Mouse (Mus musculus) stomach, embryonic 14.5 days (tissue): ENCODE measurements around the gene Rev3l. TPM values are rescaled to one million over a fixed set of nuclear protein-coding genes. Genes with fewer than 3 reads are reported as not detected.

Experiments used
- ATAC-seq: fragments of 200-750 bp; cut with Nextera tagmentation; 2 replicates; pipeline ENCODE4 v1.8.0; 2017; ENCODE audit warnings: low read depth, moderate TSS enrichment; ENCODE audit not compliant: insufficient number of reproducible peaks, insufficient read depth, low FRiP score
- H3K27ac ChIP-seq: fragments of 300-500 bp; sonication (generic); 2 replicates; pipeline ENCODE4 v1.5.1; 2014; ENCODE audit warnings: mild to moderate bottlenecking, low read length, moderate library complexity, mixed read lengths
- H3K27me3 ChIP-seq: fragments of 300-500 bp; sonication (generic); 2 replicates; pipeline ENCODE4 v1.6.1; 2014; ENCODE audit warnings: low read length, control low read depth, mixed read lengths; ENCODE audit not compliant: control insufficient read depth, insufficient read depth
- H3K36me3 ChIP-seq: fragments of 300-500 bp; sonication (generic); 2 replicates; pipeline ENCODE4 v1.6.1; 2014; ENCODE audit warnings: mild to moderate bottlenecking, control low read depth, low read length, moderate library complexity, mixed read lengths; ENCODE audit not compliant: control insufficient read depth, insufficient read depth
- H3K4me1 ChIP-seq: fragments of 300-500 bp; sonication (generic); 2 replicates; pipeline ENCODE4 v1.6.1; 2014; ENCODE audit warnings: low read length, control low read depth, mixed read lengths; ENCODE audit not compliant: control insufficient read depth, insufficient read depth
- H3K4me2 ChIP-seq: fragments of 300-500 bp; sonication (generic); replicated peaks from 2 replicates; pipeline ENCODE4 v1.6.1; 2014; ENCODE audit warnings: low read depth, low read length, control low read depth
- H3K4me3 ChIP-seq: fragments of 300-500 bp; sonication (generic); 2 replicates; pipeline ENCODE4 v1.5.1; 2014; ENCODE audit warnings: low read depth, low read length, control low read depth
- H3K9ac ChIP-seq: fragments of 300-500 bp; sonication (generic); replicated peaks from 2 replicates; pipeline ENCODE4 v1.6.1; 2014; ENCODE audit warnings: low read depth, mild to moderate bottlenecking, control low read depth, low read length, moderate library complexity, mixed read lengths
- H3K9me3 ChIP-seq: fragments of 300-500 bp; sonication (generic); 2 replicates; pipeline ENCODE4 v1.6.1; 2016; ENCODE audit warnings: low read depth, low read length, control low read depth; ENCODE audit not compliant: control insufficient read depth
- WGBS: fragments of 180-500 bp; shearing (Covaris S2); extraction: QIAGEN DNeasy Blood & Tissue Kit; methylation state at CpG from one replicate; pipeline ENCODE4 v1.1.7; 2014; 5-methylcytosine and 5-hydroxymethylcytosine counted together
- polyA plus RNA-seq: library from polyadenylated mRNA; unstranded; fragments of >200 nt; fragmentation: Nextera tagmentation; extraction: Ambion mirVana; gene quantifications from 2 replicates; pipeline ENCODE4 v1.2.1, GENCODE M21; 2014

Gene Rev3l
- polyA plus RNA-seq, 1 experiment from 2014 or later: 45.0 TPM

DNA sequence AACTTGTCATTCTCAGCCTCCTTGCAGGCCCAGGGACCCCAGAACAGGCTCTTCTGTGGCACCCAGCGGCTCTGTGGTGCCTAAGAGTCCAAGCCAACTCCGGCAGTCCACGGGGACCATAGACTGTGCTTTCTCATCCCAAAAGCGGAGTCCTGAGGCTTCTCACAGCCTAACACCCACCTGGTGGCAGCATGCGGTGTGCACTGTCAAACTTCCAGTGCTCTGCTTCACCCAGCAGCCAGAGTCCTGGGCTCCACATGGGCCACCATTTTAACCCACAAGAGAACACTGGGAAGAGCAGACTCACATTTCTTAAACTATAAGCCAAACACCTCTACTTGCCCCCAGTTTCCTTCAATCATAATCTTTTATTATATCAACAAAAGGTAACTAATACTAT is 15.0 kb upstream of the Rev3l start:
- ATAC-seq: no peak
- Histone ChIP-seq H3K4me1 (no peaks in the 10 kb centered on the region), H3K4me2 (no peak overlapping the region), H3K9ac (no peak overlapping the region), H3K27ac (no peak overlapping the region), H3K36me3 (no peaks in the 10 kb centered on the region), H3K9me3 (no peaks in the 10 kb centered on the region), H3K4me3 (no peak overlapping the region), H3K27me3 (no peaks in the 10 kb centered on the region)
- WGBS: 84% methylated on average over 5 of the region's 5 CpGs

DNA sequence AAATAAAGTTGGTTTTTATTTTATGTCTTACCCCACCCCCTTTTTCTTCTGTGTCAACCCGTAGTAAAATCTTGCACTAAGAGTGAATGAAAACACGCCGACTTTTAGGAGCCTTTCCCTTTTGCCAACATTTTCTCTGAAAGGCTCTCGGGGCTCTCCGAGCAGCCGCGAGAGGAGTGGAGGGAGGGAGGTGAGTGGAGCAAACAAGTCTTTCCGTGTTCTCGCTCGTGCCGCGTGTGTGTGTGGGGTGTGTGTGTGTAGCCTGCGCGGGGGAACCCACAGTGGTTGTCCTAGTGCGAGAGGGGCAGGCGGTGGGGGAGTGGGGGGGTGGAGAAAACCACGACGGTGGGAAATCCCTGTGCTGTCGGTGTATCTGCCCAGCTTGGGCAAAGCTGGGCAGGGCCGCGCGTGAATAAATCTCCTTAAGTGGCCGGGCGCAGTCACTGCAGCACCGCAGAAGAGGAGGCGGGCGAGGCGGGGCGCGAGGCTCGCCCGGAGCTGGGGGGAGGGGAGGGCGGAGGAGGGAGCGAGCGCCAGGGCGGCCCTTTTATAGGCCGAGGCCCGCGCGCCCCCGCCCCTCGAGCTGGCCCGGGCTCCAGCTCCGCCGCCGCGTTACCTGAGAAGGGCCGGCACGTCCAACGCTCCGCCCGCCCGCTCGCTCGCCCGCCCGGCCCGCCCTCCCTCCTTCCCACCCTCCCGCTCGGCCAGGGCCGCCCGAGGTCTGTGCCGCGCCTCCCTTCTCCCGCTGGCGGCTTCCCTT is 762 bp upstream of the Rev3l start:
- no peaks in the 10 kb centered on the region for H3K27me3 ChIP-seq
- peak overlapping the region; percentile 93 for H3K9ac ChIP-seq
- H3K4me3 ChIP-seq: peak overlapping the region; percentile 89
- peak overlapping the region; percentile 99 for H3K27ac ChIP-seq
- no peaks in the 10 kb centered on the region for H3K9me3 ChIP-seq
- ATAC-seq: peak; percentile 91
- under 1% methylated on average over 53 of the region's 66 CpGs for WGBS
- no peaks in the 10 kb centered on the region for H3K36me3 ChIP-seq
- peak overlapping the region; percentile 39 for H3K4me2 ChIP-seq
- 0 out of 2 replicates have a peak, but pooled peaks cover 3% of the 10 kb centered on the region for H3K4me1 ChIP-seq

DNA sequence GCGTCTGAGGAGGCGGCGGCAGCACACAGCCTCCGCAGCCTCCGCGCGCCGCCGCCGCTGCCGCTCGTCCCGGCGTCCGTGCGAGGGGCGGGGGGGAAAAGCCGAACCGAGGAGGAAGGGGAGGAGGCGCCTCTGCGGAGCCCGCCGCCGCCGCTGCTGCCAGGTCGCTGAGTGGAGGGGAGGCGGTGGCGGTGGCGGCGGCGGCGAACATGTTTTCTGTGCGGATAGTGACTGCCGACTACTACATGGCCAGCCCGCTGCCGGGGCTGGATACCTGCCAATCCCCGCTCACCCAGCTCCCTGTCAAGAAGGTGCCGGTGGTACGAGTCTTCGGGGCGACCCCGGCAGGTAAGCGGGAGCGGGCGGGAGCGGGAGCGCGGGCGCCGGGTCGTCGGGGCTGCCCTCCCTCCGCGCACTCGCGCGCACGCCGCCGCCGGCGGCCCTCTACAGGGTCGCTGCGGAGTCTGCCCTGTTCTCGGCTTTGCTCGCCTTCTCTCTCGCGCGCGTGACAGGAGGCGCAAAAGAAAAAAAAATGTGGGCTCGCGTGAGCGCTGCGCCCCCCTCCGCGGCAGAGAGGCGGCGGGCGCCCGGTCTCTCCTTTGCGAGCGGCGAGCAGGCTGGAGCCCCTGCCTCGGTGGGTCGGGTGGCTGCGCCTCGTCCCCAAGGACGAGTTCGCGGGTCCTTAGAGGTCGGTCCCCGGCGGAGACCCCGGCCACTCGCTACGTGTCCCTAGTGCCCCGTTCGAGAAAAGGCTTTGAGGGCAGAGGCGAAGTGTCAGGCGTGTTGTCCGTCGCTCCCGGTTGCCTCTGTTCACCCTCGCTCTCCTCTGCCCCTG is 565 bp downstream of the Rev3l start:
- H3K36me3 ChIP-seq: no peaks in the 10 kb centered on the region
- no peaks in the 10 kb centered on the region for H3K9me3 ChIP-seq
- WGBS: under 1% methylated on average over 69 of the region's 105 CpGs
- H3K4me2 ChIP-seq: peak overlapping the region; percentile 51
- peak overlapping the region; percentile 89 for H3K4me3 ChIP-seq
- peak; percentile 50 for ATAC-seq
- H3K27me3 ChIP-seq: no peaks in the 10 kb centered on the region
- peak overlapping the region; percentile 93 for H3K9ac ChIP-seq
- peak overlapping the region; percentile 99 for H3K27ac ChIP-seq
- H3K4me1 ChIP-seq: 0 out of 2 replicates have a peak, but pooled peaks cover 3% of the 10 kb centered on the region

DNA sequence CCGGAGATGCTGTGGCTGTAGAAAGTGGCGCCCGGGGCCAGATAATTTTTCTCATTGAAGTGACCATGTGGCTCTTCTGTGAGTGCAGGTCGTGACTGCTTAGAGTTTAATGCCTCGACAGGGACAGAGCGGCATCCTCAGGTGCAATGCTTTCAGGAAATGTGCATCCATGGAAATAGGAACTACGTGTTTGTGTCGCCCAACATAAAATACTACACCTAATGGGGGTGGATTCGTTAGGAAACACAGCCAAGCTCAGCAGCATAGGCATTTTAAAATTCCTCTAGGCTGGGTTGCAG is 1.1 kb downstream of the Rev3l start:
- Histone ChIP-seq H3K27me3 (no peaks in the 10 kb centered on the region), H3K4me3 (peak overlapping the region; percentile 89), H3K4me2 (peak overlapping the region; percentile 51), H3K36me3 (no peaks in the 10 kb centered on the region), H3K9me3 (no peaks in the 10 kb centered on the region), H3K9ac (peak overlapping the region; percentile 93), H3K4me1 (0 out of 2 replicates have a peak, but pooled peaks cover 3% of the 10 kb centered on the region), H3K27ac (peak overlapping the region; percentile 99)
- ATAC-seq: no peak
- 1% methylated on average over 9 of the region's 9 CpGs for WGBS

DNA sequence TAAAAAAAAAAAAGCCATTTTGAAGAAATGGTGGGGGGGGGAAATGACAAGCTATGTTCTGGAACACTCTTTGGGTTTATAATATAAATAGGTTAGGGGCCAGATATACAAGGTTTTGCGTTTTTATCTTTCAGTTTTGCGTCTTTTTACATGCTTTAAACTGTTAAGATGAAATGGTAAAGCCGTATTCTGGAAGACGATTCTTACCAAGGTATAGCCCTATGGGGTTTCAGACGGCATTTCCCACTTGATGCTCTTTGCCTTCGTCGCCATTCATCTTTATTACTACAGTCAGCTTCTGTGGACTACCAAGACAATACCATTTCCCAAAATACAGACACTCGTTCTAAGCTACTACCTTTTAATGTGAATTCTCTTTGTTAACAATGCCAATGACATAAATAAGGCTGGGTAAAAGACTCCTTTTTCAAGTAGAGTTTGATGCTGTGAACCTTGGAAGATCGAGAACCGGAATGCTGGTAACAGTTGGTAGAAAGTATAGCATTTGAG is 1.6 kb downstream of the Rev3l start:
- Histone ChIP-seq H3K27ac (no peak overlapping the region; the same call in 1 of the 2 replicates), H3K9ac (peak overlapping the region; percentile 93), H3K27me3 (no peaks in the 10 kb centered on the region), H3K36me3 (no peaks in the 10 kb centered on the region), H3K4me1 (0 out of 2 replicates have a peak, but pooled peaks cover 3% of the 10 kb centered on the region), H3K4me3 (peak overlapping the region; percentile 89), H3K4me2 (peak overlapping the region; percentile 51), H3K9me3 (no peaks in the 10 kb centered on the region)
- WGBS: 12% methylated on average over 10 of the region's 10 CpGs
- no peak for ATAC-seq

DNA sequence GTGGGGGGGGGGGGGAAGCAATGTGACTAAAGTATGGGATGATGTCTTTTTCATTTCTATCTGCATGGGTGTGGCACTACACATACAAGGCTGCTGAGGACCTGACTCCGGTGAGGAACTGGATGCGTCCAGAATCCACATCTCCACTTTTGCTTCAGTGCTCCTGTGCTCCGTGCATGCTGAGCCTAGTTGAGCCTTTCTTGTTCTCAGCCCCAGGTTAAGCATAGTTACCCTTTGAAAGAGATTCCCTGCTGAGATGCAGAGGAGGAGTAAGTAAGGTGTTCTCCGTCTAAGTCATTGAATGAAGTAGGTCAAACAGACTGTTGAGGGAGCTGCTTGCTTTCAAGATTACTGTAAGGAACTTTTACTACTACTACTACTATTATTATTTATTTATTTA is 4.3 kb downstream of the Rev3l start:
- Histone ChIP-seq H3K4me2 (no peak overlapping the region), H3K4me3 (no peak overlapping the region), H3K27me3 (no peaks in the 10 kb centered on the region), H3K27ac (no peak overlapping the region), H3K9me3 (no peaks in the 10 kb centered on the region), H3K4me1 (no peaks in the 10 kb centered on the region), H3K9ac (no peak overlapping the region), H3K36me3 (no peaks in the 10 kb centered on the region)
- 82% methylated on average over 4 of the region's 4 CpGs for WGBS
- no peak for ATAC-seq

DNA sequence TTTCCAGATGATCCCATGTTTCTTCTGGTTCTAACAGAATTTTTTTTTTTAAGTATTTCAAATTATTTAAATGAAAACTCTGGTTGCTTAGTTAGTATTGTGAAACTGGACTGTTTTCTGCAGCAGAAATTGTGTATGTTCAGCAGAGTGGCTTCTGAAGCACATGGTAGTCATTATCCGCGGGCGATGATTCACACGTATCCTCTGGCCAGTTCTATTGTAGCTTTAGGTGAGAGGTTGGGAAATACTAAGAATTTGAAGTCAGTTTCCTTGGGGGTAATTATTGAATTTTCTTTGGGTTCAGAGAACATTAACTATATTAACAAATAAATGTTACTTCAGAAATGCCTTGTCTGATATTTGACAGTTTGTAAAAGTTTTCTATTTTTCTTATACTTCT is 10.1 kb downstream of the Rev3l start:
- no peaks in the 10 kb centered on the region for H3K9me3 ChIP-seq
- no peak overlapping the region for H3K4me3 ChIP-seq
- no peak overlapping the region for H3K4me2 ChIP-seq
- ATAC-seq: no peak
- H3K9ac ChIP-seq: no peak overlapping the region
- H3K27ac ChIP-seq: no peak overlapping the region
- H3K36me3 ChIP-seq: no peaks in the 10 kb centered on the region
- no peaks in the 10 kb centered on the region for H3K4me1 ChIP-seq
- 90% methylated on average over 4 of the region's 4 CpGs for WGBS
- H3K27me3 ChIP-seq: no peaks in the 10 kb centered on the region

DNA sequence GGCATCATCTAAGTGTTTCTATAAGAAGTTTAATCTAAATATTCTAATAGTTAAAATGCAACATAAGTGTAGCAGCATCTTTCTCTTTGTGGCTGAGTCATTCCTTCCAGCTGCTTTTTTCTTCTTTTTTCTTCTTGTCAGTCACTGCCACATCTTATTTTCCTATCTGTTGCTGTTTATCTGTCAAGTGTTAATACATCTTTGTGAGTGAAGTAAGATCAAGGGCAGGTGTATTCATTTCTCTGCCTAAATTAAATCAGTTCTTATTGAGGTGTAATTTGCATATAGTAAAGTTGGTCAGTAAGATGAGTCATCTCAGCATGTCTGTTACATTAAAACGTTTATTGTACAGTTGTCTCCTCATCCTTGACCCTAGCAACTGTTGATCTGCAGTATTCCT is 32.8 kb downstream of the Rev3l start:
- H3K4me3 ChIP-seq: no peak overlapping the region
- no peaks in the 10 kb centered on the region for H3K36me3 ChIP-seq
- H3K4me2 ChIP-seq: no peak overlapping the region
- H3K9me3 ChIP-seq: no peaks in the 10 kb centered on the region
- no peak for ATAC-seq
- no peak overlapping the region for H3K27ac ChIP-seq
- no peaks in the 10 kb centered on the region for H3K27me3 ChIP-seq
- no peak overlapping the region for H3K9ac ChIP-seq
- no peaks in the 10 kb centered on the region for H3K4me1 ChIP-seq
- WGBS: 87% methylated on average over 1 of the region's 1 CpGs
